23 mouse cellular contexts compared by ENCODE assay signal in the genomic region with DNA sequence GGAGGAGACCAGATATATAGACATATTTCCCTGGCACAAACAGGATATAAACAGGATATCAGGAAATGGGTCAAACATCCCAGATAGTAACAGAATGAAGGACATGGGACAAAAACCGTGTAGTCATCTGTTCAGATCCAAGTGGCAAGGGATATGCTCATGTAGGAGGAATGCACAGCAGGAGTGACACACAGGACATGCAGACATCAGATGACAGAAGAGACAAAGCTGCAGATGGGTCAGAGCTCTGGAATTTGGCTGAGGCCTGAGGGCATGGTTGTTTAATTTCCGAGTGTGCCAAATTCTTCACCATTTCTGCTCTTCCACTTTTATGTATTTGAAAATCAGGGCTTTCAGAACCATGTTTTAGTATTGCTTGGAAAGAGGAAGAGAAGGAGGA.
DNase-seq lines count a peak whose midpoint lies in the region.
"Had no signal": no experiment of that assay in that cellular context is flagged by ENCODE, and none has a peak within 500 bp of the region (broad histone marks: within the 10 kb centered on the region; RNA-seq: fewer than 3 reads in every experiment).

No protein-coding gene starts in this region.

- H3K36me3 ChIP-seq in limb, embryonic 10.5 days = no peaks in the 10 kb centered on the region
- H3K36me3 ChIP-seq: heart, embryonic 15.5 days; hindbrain, embryonic 13.5 days; liver, embryonic 12.5 days; midbrain, embryonic 10.5 days; midbrain, embryonic 15.5 days; neural tube, embryonic 15.5 days had no signal

- no peaks in the 10 kb centered on the region for H3K4me1 ChIP-seq in limb, embryonic 10.5 days
- H3K4me1 ChIP-seq: heart, embryonic 15.5 days; hindbrain, embryonic 13.5 days; liver, embryonic 12.5 days; midbrain, embryonic 10.5 days; midbrain, embryonic 15.5 days; neural tube, embryonic 15.5 days had no signal

- H3K4me3 ChIP-seq in limb, embryonic 10.5 days = no peak overlapping the region
- H3K4me3 ChIP-seq: heart, embryonic 15.5 days; hindbrain, embryonic 13.5 days; liver, embryonic 12.5 days; midbrain, embryonic 10.5 days; midbrain, embryonic 15.5 days; neural tube, embryonic 15.5 days had no signal

- H3K9me3 ChIP-seq in limb, embryonic 10.5 days (replicated peaks) = no peaks in the 10 kb centered on the region
- H3K9me3 ChIP-seq: heart, embryonic 15.5 days; hindbrain, embryonic 13.5 days; liver, embryonic 12.5 days; midbrain, embryonic 10.5 days; midbrain, embryonic 15.5 days; neural tube, embryonic 15.5 days had no signal

- H3K27ac ChIP-seq in limb, embryonic 10.5 days = no peak overlapping the region
- H3K27ac ChIP-seq: heart, embryonic 15.5 days; hindbrain, embryonic 13.5 days; kidney, postnatal 0 days; liver, embryonic 12.5 days; midbrain, embryonic 10.5 days; midbrain, embryonic 15.5 days; neural tube, embryonic 15.5 days had no signal

- H3K27me3 ChIP-seq in limb, embryonic 10.5 days (ENCODE audit: low read depth, poor library complexity, severe bottlenecking) = no peaks in the 10 kb centered on the region
- H3K27me3 ChIP-seq: heart, embryonic 15.5 days; hindbrain, embryonic 13.5 days; liver, embryonic 12.5 days; midbrain, embryonic 15.5 days; neural tube, embryonic 15.5 days had no signal

- 57% methylated on average over 2 of the region's 2 CpGs for WGBS in limb, embryonic 10.5 days

- peak; percentile 12 to 31 for DNase-seq in adrenal gland, adult (ENCODE audit: inconsistent age in 2 of 2, low spot score in 1 of 2)
- DNase-seq in adrenal gland, postnatal 10 days = no peak
- DNase-seq in gastrocnemius, adult 18-20 months (ENCODE audit: low spot score) = peak; percentile 2
- no peak for DNase-seq in gastrocnemius, adult 8-10 months (ENCODE audit: low spot score in 2 of 2)
- DNase-seq in lung, postnatal 14 days = peak; percentile 3
- DNase-seq in lung, postnatal 4 days = no peak
- DNase-seq in limb, embryonic 10.5 days (ENCODE audit: low spot score) = no peak
- DNase-seq: cerebellum, adult 2 months; cerebellum, postnatal 14 days; heart, postnatal 4 days; kidney, adult 8-10 months; kidney, postnatal 4 days; liver, postnatal 0 days; right cerebral cortex, postnatal 25 days; spleen, adult 18-20 months; thymus, postnatal 14 days had no signal

Comparison
In these comparisons a context has a peak if more than half of its experiments do, and no peak if none do; other contexts are left out.
1. DNase-seq: peak in adrenal gland, adult (2 of 2), gastrocnemius, adult 18-20 months (single experiment) and lung, postnatal 14 days (single experiment); none in adrenal gland, postnatal 10 days (single experiment), gastrocnemius, adult 8-10 months (0 of 2), lung, postnatal 4 days (0 of 2) and limb, embryonic 10.5 days (single experiment).